Mouse (Mus musculus): ENCODE results near the gene D430041D05Rik.
"Not testable (repeated sequence)": the region's sequence is repeated elsewhere in the genome, so short reads cannot be mapped to it uniquely, and the experiment has no call there.

D430041D05Rik gene

DNA sequence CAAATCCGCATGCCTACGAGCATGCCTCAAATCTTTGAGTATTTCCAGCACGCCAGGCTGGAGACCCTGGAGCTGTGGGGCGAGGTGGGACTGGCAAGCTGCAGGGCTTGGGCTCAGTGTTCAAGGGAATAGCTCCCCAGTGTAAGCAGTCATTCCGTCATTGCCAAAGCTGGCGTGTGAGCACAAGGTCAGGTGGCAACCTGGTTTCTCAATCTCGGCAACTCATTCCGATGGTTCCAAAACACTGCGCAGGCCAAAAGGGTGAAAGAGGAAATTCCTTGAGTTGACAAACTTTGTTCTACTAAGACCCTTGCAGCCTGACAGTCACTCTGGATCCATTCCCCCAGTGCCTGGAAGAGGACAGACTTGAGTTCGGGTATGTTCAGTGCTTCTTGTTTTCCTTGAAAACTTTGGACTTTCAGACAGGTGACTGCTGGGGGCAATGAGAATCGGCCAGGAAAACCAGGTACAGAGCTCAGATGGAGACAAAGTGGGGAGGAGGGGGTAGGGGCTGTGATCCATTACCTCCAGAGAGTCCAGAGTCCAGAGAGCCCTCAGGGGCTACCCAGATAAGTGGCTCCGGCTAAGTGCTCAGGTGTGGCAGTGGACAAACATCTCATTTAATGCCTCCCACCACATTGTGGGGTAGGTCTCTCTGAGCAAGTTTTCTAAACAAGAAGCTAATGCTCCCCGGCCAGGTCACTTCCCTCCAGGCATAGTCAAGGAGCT lies 281.8 kb downstream of the D430041D05Rik start:
- DNase-seq (ENCODE audit: extremely low read depth, low read depth, low spot score), result peak; percentile 55

DNA sequence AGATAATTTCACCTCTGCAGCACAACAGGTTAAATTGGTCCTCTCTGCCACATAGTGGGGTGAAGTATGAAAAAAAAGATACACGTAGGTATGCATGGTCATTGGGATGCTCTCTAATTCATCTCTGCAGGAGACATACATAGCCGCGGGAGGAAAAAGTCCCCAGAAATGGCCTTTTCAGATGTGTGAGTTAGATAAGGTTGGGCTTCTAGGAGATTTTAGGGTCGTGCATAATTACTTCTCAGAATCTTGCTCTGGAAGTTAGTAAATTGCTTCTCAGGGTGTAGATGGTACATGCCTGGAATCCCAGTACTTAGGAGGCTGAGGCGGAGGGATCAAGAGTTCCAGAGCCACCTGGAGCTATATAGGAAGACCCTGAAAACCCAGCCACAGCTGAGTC lies 286.7 kb downstream of the D430041D05Rik start:
- no peak for DNase-seq (ENCODE audit: extremely low read depth, low read depth, low spot score)

DNA sequence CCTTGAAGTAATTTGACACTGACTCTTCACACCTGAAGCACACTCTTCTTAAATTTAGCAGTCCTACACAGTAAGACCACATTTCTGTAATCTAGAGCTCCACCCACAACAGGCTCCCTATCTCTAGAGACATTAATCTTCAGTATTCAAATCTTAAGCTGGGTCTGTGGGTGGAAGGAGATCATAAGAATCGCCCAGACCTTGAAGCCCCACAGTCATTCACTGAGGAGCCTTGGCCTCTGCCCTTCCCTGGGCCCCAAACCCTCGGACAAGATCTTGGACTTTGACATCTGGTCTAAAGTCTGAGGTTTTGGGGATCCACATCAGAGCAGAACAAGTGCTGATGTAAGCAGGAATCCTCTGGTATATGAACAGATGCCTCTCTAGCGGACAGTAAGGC lies 287.3 kb downstream of the D430041D05Rik start:
- no peak for DNase-seq (ENCODE audit: extremely low read depth, low read depth, low spot score)

DNA sequence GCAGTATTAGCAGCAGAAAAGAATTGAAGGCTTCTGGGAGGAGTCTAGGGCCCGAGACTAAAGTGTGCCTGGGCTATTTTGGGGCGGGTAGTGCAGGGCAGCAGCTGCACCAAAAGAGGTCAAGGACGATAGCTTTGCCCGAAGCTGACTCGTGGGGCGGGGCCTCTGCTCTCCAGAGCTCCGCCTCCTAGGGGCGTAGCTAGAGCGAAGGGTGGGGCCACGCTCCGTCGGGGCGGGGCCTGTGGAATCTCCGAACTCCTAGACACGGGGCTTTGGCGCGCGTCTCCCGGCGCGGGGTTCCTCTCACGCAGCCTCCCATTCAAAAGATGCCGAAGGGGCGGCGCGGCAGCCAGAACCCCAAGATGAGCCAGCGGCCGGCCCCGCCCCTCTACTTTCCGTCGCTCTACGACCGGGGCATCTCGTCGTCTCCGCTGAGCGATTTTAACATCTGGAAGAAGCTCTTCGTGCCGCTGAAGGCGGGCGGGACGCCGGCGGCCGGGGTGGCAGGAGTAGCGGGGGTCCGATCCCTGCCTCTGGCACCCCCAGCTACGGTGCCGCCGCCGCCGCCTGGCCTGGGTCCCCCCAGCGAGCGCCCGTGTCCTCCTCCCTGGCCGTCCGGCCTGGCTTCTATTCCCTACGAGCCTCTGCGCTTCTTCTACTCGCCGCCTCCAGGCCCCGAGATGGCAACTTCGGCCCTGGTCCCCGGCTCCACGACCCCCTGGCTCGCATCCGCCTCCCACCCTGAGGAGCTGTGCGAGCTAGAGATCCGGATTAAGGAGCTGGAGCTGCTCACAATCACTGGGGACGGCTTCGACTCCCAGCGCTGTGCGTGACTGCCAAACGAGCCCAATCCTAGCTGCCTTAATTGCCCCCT lies 288.1 kb downstream of the D430041D05Rik start, which contains the start of gene A930018P22Rik:
TSS of gene A930018P22Rik (plus strand) at position 265 of the 874 bp plus-strand sequence.
- DNase-seq (ENCODE audit: extremely low read depth, low read depth, low spot score), result no peak

DNA sequence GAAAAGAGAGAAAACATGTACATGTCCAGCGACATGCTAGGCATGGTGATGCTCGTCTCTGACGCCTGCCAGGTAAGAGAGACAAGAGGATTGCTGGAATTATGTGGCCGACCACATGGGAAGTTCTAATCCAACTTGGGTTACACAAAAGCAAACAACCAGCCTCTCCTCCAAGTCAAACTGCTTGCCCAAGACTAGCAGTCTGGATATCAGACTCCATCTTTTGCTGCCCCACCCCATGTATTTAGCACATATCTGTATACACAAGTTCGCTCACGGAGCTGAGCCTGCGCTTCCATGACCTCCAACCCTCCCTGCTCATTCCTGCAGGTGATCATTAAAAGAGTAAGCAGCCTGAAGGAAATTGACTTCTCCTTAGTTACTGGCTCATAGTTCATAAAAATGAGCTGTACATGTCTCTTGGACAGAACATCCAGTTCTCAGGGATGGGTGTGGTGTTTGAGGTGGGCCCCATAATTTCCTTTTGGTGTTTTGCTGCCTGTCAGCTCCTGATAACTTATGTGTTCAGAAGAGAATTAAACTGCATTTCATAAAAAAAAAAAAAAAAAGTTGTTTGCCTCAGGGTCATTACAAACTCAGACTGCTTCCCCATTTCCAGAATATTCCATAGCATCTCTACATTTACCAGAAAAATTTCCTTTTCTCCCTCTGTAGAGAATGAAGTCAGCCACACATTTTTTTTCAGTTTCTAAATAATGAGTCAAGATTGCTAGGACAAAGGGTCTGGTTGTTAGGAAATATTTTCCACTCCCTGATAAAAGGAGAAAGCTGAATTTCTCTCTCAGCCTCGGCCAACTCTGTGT lies 288.9 kb downstream of the D430041D05Rik start:
- no peak for DNase-seq (ENCODE audit: extremely low read depth, low read depth, low spot score)

DNA sequence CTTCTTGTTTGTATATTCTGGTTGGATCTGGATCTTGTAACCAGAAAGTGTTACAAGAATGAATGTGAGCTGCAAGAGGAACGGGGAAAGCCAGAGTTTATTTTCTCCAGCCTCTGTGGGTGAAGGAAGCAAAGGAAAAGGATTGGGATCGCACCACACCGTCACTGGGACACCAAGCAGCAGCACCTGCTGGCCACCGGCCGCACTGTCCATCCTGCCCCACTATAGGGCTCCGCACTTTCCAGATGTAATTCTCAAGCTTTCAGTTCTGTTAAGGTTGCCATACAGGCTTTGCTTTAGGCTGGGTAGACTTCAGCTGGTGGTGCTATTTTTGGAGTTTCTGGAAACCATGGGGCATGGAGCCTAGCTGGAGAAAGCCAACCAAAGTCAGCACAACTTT lies 290.5 kb downstream of the D430041D05Rik start:
- no peak for DNase-seq (ENCODE audit: extremely low read depth, low read depth, low spot score)

DNA sequence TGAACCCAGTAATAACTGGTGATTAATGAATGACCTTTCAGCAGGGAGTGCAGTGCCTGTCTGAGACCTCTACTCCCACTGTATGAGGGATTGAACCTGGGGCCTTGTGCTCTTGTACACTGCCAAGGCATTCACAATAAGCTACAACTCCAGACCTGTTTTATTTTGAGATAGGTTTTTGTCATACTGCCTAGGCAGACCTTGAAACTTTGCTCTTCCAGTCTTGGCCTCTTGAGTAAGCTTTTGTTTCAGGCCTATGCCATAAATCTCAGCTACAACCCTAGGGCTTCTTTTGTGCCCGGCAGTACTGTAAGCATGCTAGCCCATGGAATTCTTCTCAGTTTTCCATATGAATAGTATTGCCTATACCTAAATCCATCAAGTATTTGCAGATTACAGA lies 291.7 kb downstream of the D430041D05Rik start:
- DNase-seq (ENCODE audit: extremely low read depth, low read depth, low spot score), result no peak

DNA sequence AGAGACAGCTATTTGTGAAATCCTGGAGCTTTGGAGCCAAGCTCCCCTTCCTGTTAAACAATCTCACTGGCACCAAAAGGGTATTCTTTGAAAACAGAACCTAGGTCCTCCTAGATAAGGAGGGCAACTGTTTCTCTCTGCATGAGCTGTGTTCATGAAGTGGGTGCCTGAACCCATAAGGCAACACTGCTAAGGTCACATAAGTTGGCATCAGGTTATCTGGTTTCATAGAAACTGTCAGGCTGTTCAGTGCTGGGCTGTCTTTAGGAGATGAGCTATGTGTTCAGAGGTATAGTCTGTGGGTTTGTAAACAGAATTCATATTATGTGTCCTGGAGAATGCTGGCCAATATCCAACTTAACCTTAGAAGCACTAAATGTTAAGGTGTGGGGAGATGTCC lies 293.6 kb downstream of the D430041D05Rik start:
- not testable (repeated sequence) for DNase-seq (ENCODE audit: extremely low read depth, low read depth, low spot score)

DNA sequence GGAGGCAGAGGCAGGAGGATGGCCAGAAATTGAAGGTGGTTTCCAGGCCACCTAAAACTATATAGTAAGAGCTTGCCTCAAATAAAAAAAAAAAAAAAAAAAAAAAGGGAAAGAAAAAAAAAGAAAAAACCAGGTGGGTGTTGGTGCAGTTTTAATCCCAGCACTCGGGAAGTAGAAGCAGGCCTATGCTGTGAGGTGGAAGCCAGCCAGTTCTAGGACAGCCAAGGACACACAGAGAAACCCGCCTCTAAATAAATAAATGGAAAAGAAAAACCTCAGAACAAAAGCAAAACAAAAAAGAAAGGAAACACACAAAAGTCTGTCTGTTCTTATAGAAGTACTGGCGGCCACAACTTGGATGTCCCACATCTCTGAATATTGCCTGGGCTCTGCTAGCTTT lies 295.9 kb downstream of the D430041D05Rik start:
- no peak for DNase-seq (ENCODE audit: extremely low read depth, low read depth, low spot score)

DNA sequence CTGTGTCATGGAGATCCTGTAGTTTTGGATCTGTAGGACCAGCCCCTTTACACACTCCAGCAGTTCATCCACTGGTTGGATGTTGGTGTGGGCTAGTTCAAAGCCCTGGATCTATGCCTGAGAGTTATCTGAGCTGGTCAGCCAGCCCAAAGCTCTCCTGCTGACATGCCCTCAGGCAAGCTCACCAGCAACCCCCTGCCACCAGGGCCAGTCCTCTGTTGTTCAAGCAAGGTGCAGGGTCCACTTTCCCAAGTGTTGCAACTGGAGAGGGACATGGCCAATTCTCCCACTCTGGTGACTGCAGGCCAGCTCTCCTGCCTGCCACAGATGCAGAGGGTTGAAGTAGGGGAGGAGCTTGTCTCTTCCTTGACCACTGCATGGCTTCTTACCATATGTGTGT lies 297.2 kb downstream of the D430041D05Rik start:
- DNase-seq (ENCODE audit: extremely low read depth, low read depth, low spot score), result not testable (repeated sequence)

DNA sequence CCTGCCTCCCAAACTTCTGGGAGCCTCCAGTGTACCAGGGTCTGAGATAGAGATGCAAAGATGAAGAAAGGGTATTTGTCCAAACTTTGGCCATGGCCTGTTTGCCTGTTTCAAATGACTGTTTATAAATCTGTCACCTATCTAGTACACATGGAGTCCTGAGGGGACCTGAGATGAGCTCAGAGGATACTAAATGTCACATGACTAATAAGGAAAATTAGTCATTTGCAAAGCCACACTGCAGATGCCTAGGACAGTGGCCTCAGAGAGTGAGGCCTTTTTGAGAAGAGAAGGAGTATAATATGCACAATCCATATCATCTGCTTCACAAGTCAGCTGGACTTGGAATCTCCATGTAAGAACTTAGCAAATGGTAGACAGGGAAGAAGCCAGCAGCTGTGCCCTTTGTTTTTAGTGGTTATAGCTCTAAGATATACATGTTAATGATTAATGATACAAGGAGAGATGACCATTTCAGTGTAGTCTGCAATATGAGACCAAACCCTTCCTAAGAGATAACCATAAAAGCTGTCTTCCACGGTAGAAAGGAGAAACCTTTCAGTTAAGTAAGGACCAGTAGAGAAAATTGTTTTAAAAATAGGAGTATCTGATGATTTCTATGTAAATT lies 299.5 kb downstream of the D430041D05Rik start:
- DNase-seq (ENCODE audit: extremely low read depth, low read depth, low spot score), result not testable (repeated sequence)

DNA sequence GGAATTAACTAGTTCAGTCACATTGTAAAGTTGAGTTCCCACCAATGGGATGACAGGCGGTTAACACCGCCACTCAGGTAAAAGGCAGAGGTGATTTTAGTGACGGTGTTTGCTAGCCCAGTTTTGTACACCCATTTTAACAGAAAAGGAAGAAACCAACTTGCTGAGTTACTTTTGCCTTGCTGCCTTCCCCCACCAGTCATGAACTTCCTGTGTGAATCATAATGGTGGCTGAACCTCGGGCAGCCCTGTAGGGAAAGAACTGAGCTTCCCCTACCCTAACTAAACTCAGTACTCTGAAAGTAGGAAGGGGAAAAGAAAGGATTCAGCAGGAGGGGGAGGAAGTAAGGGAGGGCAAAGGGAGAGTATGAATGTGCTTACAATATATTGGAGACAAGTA lies 300.8 kb downstream of the D430041D05Rik start:
- DNase-seq (ENCODE audit: extremely low read depth, low read depth, low spot score), result no peak

DNA sequence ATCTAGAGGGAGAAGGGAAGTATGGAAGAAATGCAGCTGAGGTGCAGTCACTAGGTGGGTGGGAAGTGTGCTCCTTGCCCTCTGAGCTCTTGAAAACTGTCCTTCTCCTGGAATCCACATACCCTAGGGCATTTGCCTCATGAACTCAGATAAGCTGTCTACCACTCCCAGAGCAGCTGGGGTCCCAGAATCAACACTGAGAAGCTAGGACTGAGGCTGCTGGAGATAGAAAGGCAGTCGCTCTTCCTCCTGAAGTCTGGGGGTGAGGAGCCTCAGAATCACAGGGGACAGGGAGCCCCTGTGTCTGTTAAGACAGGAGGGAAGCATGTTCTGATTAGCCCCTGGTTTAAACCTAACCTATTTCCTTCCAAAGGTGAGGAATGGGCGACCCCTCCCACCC lies 301.3 kb downstream of the D430041D05Rik start:
- DNase-seq (ENCODE audit: extremely low read depth, low read depth, low spot score), result no peak

DNA sequence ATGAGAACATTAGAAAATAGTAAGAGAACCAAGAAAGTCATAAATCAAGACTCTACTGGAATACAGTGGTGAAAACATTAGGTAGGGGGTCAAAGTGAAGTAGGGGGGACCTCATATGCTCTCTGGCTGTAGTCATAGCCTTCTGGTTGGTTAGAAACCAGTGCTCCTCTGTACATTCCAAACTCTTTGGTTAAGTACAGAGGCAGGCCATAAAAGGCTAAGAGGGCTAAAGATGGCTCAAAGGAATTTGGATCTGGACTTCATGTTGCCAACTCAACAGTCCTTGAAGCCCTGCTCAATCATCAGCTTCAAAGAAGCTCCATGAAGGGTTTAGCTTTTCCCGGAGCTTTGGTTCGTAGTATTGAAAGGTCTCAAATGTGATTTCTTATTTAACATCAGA lies 301.8 kb downstream of the D430041D05Rik start:
- DNase-seq (ENCODE audit: extremely low read depth, low read depth, low spot score), result not testable (repeated sequence)

DNA sequence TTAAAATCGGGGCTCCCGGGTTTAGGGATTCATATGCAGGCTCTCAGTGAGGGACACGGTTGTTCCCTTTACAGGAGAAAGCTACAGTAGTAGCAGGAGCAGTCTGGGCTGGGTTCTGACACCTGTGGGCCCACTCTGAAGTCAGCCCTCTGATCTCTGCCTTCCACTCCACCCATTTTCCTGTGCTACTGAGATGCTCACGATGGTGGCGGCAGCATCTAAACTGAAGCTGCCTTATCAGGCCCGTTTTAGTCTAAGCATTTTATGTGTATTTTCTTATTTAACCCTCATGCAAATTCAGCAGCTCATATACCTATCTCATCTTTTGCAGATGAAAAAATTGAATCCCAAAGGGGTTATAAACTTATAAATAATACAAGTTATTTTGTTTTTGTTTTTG lies 306.0 kb downstream of the D430041D05Rik start:
- DNase-seq (ENCODE audit: extremely low read depth, low read depth, low spot score), result no peak

DNA sequence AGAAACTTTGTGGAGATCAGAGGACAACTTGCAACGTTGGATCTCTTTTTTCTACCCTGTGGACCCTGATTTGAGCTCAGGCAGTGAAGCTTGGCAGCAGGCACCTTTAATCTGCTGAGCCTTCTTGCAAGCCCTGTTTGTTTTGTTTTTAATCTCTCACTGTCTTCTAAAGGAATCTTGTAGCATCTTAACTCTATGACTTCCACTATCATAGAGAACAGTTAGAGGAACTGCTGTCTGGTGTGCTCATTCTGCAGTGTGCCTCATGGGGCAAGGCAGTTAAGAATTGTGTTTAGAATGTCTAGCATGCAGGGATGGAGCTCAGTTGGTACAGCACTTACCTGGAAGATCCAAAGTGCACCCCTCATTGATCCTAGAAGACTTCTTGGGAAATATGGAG lies 310.9 kb downstream of the D430041D05Rik start:
- DNase-seq (ENCODE audit: extremely low read depth, low read depth, low spot score), result no peak

DNA sequence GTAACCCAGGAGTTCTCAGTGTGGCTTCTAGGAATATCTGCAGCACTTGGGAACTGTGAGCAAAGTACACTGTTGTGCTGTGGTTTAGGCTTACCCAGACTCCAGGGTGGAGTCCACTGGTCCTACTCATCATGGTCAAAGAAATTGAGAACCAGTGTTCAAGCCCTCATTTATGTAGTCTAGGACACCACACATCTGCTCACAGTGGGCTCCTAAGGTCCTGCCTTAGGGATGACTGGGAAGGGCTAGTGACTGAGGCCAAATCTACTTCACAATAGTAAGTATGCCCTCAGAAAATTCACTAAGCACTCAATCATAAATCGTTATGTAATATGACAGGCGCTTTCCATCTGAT lies 311.6 kb downstream of the D430041D05Rik start:
- no peak for DNase-seq (ENCODE audit: extremely low read depth, low read depth, low spot score)

DNA sequence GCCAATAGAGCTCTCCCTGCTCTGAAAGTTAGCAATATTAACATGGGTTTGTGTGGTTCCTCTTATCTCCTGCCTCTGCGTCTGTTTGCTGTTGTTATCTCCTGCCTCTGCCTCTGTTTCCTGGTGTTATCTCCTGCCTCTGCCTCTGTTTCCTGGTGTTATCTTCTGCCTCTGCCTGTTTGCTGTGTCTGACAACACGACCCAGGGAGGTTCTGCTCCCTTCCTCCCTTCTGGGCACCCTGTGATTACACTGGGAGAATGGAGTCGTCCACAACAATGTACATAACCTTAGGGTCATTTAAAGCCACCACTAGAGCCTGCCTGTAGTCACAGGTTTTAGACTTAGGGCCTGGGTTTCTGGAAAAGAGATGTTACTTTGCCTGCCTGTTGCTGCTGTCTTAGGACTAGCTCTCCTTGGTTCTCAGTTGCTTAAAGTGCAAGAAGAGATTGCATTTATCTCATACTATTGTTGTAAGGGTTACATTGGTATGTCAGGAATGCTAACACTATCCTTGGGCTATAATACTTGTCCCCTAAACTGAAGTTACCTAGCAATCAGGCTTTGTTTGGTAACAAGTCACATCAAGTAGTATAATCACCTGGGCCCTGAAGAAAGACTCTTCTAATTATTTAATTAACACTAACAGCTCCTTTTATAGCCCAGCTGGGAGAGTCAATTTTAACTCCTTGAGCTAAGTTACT lies 312.1 kb downstream of the D430041D05Rik start:
- DNase-seq (ENCODE audit: extremely low read depth, low read depth, low spot score), result no peak

DNA sequence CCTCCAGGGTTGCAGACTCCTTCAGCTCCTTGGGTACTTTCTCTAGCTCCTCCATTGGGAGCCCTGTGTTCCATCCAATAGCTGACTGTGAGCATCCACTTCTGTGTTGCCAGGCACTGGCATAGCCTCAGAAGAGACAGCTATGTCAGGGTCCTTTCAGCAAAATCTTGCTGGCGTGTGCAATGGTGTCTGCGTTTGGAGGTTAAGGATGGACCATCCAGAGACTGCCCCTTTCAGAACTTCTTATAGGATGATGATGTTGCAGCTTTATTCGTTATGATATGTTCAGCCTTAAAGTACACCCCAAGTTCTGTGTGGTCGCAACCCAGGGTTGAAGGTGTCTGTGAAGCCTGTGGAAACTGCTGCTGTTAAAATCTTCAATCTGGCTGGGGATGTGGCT lies 313.4 kb downstream of the D430041D05Rik start:
- DNase-seq (ENCODE audit: extremely low read depth, low read depth, low spot score), result not testable (repeated sequence)

DNA sequence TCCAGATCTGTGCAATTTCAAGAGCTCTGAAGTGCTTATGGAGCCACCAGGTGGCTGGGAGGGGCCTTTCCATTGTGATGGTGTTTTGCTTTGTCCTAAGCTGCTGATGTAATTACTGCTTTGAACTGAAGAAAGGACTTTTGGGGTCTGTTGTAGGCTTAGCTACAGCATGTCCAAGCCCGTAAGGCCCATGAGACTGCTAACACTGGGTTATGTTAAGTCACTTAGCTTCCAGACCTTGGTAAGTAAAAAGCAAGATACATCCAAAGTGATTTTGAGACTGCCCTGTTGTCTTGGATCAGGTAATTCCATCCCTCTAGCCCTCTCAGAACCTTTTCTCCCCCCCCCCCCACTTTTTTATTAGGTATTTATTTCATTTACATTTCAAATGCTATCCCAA lies 314.0 kb downstream of the D430041D05Rik start:
- DNase-seq (ENCODE audit: extremely low read depth, low read depth, low spot score), result not testable (repeated sequence)
